Mouse (Mus musculus) E14TG2a.4 (cell line): ENCODE data around the gene Efcab10.

Experiments
- CTCF ChIP-seq: conservative IDR thresholded peaks from 2 replicates; pipeline ENCODE4 v1.5.1; 2014; ENCODE audit warnings: low read length
- NANOG ChIP-seq: IDR thresholded peaks from 2 replicates; pipeline ENCODE4 v1.6.1; 2014; ENCODE audit warnings: borderline replicate concordance, low read length, mixed read lengths
- POU5F1 ChIP-seq: IDR thresholded peaks from 2 replicates; pipeline ENCODE4 v1.6.1; 2014; ENCODE audit warnings: low read length, borderline replicate concordance

GRCm38 (mm10) chr12:33424329-33424728 is 29.7 kb downstream of the Efcab10 start:
- TF ChIP-seq CTCF (peak; percentile 56), NANOG (no peak), POU5F1 (no peak)
